Mouse (Mus musculus) MEL (cell line): ENCODE measurements around the gene Fkbp10.

Experiments used
- ELF1 ChIP-seq: IDR thresholded peaks from 2 replicates; pipeline ENCODE4 v1.6.1; 2014; ENCODE audit warnings: low read depth, mild to moderate bottlenecking, inconsistent platforms, low read length, improper control_type of control experiment, moderate library complexity
- POLR2A ChIP-seq, 2 experiments: IDR thresholded peaks; 2 replicates each; pipeline ENCODE4 v1.6.1; 2011 to 2012; ENCODE audit warnings: low read length in 2 of 2, mild to moderate bottlenecking in 2 of 2, control low read depth in 1 of 2, improper control_type of control experiment in 1 of 2, low read depth in 1 of 2, moderate library complexity in 1 of 2; ENCODE audit not compliant: control insufficient read depth in 1 of 2, insufficient read depth in 1 of 2, poor library complexity in 1 of 2

DNA sequence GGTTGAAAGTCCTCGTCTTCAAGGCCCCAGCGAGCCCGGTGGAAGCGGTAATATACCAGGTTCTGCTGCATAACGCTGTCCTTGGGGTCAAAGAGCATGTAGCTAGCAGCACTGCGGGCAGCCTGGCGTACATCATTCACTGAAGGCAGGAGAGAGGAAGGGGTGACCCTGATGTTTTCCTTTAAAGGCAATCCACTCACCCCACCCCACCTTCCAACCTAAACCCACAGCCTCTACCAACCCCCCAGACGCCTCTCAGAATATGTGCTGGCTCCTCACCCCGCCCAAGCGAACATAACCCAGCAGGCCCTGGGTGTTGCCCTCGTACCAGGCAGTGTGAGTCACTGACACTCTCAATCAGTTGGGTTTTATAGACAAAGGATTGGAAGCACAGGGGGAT lies 3.8 kb upstream of the Fkbp10 start:
- TF ChIP-seq ELF1 (no peak), POLR2A (IDR thresholded peaks at IDR 0.05; ENCODE audit: control insufficient read depth in 1 of 2, insufficient read depth in 1 of 2, low read depth in 1 of 2, low read length in 2 of 2, poor library complexity in 1 of 2) (no peak)
